Mouse (Mus musculus): Measurements from ENCODE around the gene Fmnl2.

GRCm38 (mm10) chr2:52960697-52961096 is 103.0 kb downstream of the Fmnl2 start:
- TF ChIP-seq FLI1 (IDR thresholded peaks at IDR 0.05; ENCODE audit: low read length) (no peak), GATA1 (IDR thresholded peaks at IDR 0.05; ENCODE audit: borderline replicate concordance, low read length) (no peak)
